Mouse (Mus musculus): ENCODE data around the gene Thap3. TPM values are rescaled to one million over a fixed set of nuclear protein-coding genes. Genes with fewer than 3 reads are reported as not detected.

The Thap3 gene
- total RNA-seq, 2 experiments from 2014 or later, result 24.4 to 28.2 TPM

GRCm38 (mm10) chr4:151933505-151934214 lies 55.1 kb downstream of the Thap3 start, which contains the start of gene Dnajc11:
Gene Dnajc11 (plus strand): TSS chr4:151933691.
- DNase-seq (ENCODE audit: low spot score in 2 of 2), result peak; percentile 92 to 94

Other genes starting within 250 kb of the Thap3 start
- 100 to 1,000 TPM; 279 to 302 TPM for gene Camta1, start 127.1 kb downstream of the Thap3 start, total RNA-seq (2021)
- 10 to 100 TPM; 65.4 to 67.7 TPM for gene Dnajc11, start 55.3 kb downstream of the Thap3 start, total RNA-seq (2021)
- gene Phf13, start 7.3 kb upstream of the Thap3 start, total RNA-seq (2021), result 10 to 100 TPM; 12.6 to 12.8 TPM
- gene Klhl21, start 19.8 kb upstream of the Thap3 start, total RNA-seq (2021), result 10 to 100 TPM; 22.2 to 24.4 TPM
- gene Zbtb48, start 38.7 kb upstream of the Thap3 start, total RNA-seq (2021), result 10 to 100 TPM; 11.2 to 12.8 TPM
- gene Tas1r1, start 49.6 kb upstream of the Thap3 start, total RNA-seq (2021), result under 1 TPM; 0.41 to 0.64 TPM
- gene Nol9, start 50.3 kb upstream of the Thap3 start, total RNA-seq (2021), result 10 to 100 TPM; 18.3 to 19.3 TPM
- 100 to 1,000 TPM; 147 to 149 TPM for gene Plekhg5, start 83.5 kb upstream of the Thap3 start, total RNA-seq (2021)
- gene Tnfrsf25, start 126.9 kb upstream of the Thap3 start, total RNA-seq (2021), result 10 to 100 TPM; 40.4 to 49.5 TPM
- gene Espn, start 163.4 kb upstream of the Thap3 start, total RNA-seq (2021), result 1 to 10 TPM; 2.8 to 3.0 TPM
- not detected for gene Hes2, start 169.9 kb upstream of the Thap3 start, total RNA-seq (2021)
- 100 to 1,000 TPM; 329 to 352 TPM for gene Acot7, start 189.1 kb upstream of the Thap3 start, total RNA-seq (2021)

All from layer of hippocampus, adult 18-20 months (tissue).